Mouse (Mus musculus) spleen, adult 2 months (tissue): ENCODE measurements around the gene Spout1.

Experiments used
- CTCF ChIP-seq: fragments of 200-500 bp; IDR thresholded peaks from 2 replicates; pipeline ENCODE4 v1.5.1; 2011; ENCODE audit warnings: mild to moderate bottlenecking, inconsistent platforms; ENCODE audit not compliant: insufficient read depth, insufficient read length, insufficient replicate concordance; ENCODE audit errors: extremely low read depth
- POLR2A ChIP-seq: fragments of 200-500 bp; IDR thresholded peaks from 2 replicates; pipeline ENCODE4 v1.6.1; 2011; ENCODE audit warnings: low read depth, low read length, inconsistent platforms

- TF ChIP-seq POLR2A (no peak), CTCF (no peak)
These were observed 26.4 kb downstream of the Spout1 start for GRCm38 (mm10) chr2:30151840-30152239.
